Mouse (Mus musculus) spleen, adult 10 weeks (tissue): ENCODE results near the gene Coa6. TPM values are rescaled to one million over a fixed set of nuclear protein-coding genes. Genes with fewer than 3 reads are reported as not detected.

Experiments used
- polyA plus RNA-seq: library from polyadenylated mRNA; stranded (reverse); fragments of 350-450 nt; fragmentation: Illumina TruSeq; extraction: RNeasy Lipid Tissue Mini Kit (QIAGEN cat#74804); gene quantifications from one replicate; pipeline ENCODE4 v1.2.3, GENCODE M21; 2015; ENCODE audit warnings: low replicate concordance; ENCODE audit not compliant: insufficient read depth

The Coa6 gene
- 22.5 TPM for polyA plus RNA-seq

DNA sequence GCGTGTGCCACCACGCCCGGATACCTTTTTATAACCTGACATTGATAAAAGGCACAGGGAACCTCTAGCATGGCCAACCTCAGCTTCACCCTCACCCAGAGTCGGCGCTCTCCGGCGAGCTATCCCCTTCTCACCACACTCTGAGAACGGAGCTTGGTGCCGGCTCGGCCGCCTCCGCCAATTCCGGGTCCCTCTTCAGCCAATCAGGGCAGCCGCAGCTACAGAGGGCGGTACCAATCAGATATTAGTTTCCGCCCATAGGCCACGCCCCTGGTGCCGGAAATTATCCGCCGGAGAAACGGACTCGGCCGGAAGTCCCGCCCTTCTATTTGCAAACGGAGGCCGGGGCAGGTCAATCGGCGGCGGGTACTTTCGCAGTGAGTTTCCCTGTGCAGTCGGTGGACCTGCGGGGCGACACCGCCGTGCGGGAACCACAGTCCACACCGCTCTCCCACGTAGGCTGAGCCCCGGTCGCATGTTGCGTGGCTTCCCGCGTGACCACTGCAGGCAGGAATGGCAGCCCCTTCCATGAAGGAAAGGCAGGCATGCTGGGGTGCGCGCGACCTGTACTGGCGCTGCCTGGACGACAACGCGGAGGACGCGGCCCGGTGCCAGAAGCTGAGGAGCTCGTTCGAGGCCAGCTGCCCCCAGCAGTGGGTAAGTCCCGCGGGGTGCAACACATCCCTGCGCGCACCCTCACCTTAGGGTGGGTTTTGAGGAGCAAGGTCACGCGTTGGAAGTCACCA lies at the start of gene Coa6:
Coa6 (plus strand) TSS at position 342 of the 746 bp plus-strand sequence.

DNA sequence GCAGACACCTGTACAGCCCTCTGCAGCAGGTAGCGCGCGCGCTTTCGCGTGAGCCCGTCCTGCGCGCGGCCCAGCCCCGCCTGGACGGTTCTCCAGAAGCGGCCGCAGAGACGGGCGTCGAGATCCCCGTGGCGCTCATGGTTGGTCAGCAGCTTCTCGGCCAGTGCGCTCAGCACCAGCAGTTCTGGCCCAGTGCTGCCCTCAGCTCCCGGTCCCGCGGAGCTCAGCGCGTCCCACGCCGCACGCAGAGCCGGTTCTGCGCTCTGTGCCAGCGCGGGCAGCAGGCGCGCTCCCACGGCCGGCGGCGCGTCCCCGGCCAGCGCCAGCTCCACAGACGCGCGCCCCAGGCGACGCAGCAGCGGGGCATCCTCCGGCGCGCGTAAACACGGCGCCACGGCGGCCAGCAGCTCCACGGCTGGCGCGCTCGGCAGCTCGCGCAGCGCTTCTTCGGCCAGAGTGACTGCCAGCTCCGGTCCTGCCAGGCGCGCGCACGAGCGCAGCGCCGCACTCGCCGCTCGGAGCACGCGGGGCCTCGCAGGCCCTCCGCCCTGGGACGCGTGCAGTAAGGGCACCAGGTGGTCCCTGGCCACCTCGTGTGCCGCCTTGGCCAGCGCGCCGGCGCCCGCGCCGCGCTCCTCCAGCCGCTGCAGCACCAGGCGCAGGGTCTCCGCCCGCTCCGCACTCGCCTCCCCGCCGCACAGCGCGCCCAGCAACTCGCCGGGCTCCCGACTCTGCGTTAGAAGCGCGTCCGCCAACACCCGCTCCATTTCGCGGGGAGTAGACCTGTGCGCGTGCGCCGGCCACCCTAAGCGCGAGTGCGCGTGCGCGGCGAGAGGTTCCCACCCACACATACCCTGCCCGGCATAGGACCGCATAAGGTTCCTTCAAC lies 52.2 kb downstream of the Coa6 start, which contains the start of gene Tarbp1:
Tarbp1 (minus strand) TSS at position 767 of the 889 bp plus-strand sequence.

Other genes with a start within 250 kb of the Coa6 start
- 0.17 TPM for gene Slc35f3, start 124.0 kb upstream of the Coa6 start, polyA plus RNA-seq
- gene Tarbp1, start 52.5 kb downstream of the Coa6 start, polyA plus RNA-seq, result 6.4 TPM
- gene Irf2bp2, start 171.5 kb downstream of the Coa6 start, polyA plus RNA-seq, result 28.3 TPM